14 mouse cellular contexts compared by ENCODE assay signal in genomic region chr16:20703071-20703470, GRCm38 (mm10). TPM values are rescaled to one million over a fixed set of nuclear protein-coding genes. Genes with fewer than 3 reads are reported as not detected.
DNase-seq lines count a peak whose midpoint lies in the region; ATAC-seq lines count a peak whose summit lies in the region.
"Had no signal": no experiment of that assay in that cellular context is flagged by ENCODE, and none has a peak within 500 bp of the region (broad histone marks: within the 10 kb centered on the region; RNA-seq: fewer than 3 reads in every experiment).

No protein-coding gene starts in this region.

- H3K9ac ChIP-seq in midbrain, embryonic 14.5 days (replicated peaks; ENCODE audit: low read length): no peak overlapping the region
- H3K9ac ChIP-seq in embryonic facial prominence, embryonic 14.5 days (ENCODE audit: low read depth, low read length): no peak overlapping the region
- peak overlapping the region; percentile 54; the same call in 1 of the 2 replicates for H3K9ac ChIP-seq in liver, embryonic 15.5 days
- H3K9ac ChIP-seq: lung, embryonic 15.5 days; stomach, embryonic 15.5 days had no signal

- H3K36me3 ChIP-seq in midbrain, embryonic 10.5 days: peaks cover 57% of the 10 kb centered on the region
- peaks cover 70% of the 10 kb centered on the region for H3K36me3 ChIP-seq in midbrain, embryonic 14.5 days (ENCODE audit: control insufficient read depth, insufficient read depth, low read length)
- H3K36me3 ChIP-seq in embryonic facial prominence, embryonic 14.5 days (ENCODE audit: control insufficient read depth, insufficient read depth, low read length): peaks cover 56% of the 10 kb centered on the region
- H3K36me3 ChIP-seq in liver, embryonic 15.5 days (replicated peaks): peaks cover 25% of the 10 kb centered on the region
- H3K36me3 ChIP-seq: lung, embryonic 15.5 days had no signal

- ATAC-seq in midbrain, embryonic 14.5 days (ENCODE audit: low FRiP score, low TSS enrichment): no peak
- no peak for ATAC-seq in embryonic facial prominence, embryonic 14.5 days (ENCODE audit: low read depth)
- no peak for ATAC-seq in liver, embryonic 15.5 days (ENCODE audit: insufficient read depth)

- H3K9me3 ChIP-seq in midbrain, embryonic 10.5 days (replicated peaks): no peaks in the 10 kb centered on the region
- H3K9me3 ChIP-seq in midbrain, embryonic 14.5 days (ENCODE audit: control insufficient read depth, low read length): no peaks in the 10 kb centered on the region
- no peaks in the 10 kb centered on the region for H3K9me3 ChIP-seq in embryonic facial prominence, embryonic 14.5 days (ENCODE audit: control insufficient read depth, low read length)
- no peaks in the 10 kb centered on the region for H3K9me3 ChIP-seq in liver, embryonic 15.5 days (replicated peaks)
- H3K9me3 ChIP-seq: heart, embryonic 13.5 days; lung, embryonic 15.5 days; neural tube, embryonic 15.5 days; stomach, embryonic 15.5 days had no signal

- peaks cover 40% of the 10 kb centered on the region for H3K4me1 ChIP-seq in midbrain, embryonic 10.5 days
- peaks cover 14% of the 10 kb centered on the region for H3K4me1 ChIP-seq in midbrain, embryonic 14.5 days (ENCODE audit: control insufficient read depth, insufficient read depth, low read length)
- H3K4me1 ChIP-seq in embryonic facial prominence, embryonic 14.5 days (ENCODE audit: control insufficient read depth, insufficient read depth, low read length): peaks cover 15% of the 10 kb centered on the region
- peaks cover 69% of the 10 kb centered on the region for H3K4me1 ChIP-seq in liver, embryonic 15.5 days (replicated peaks)

- no peaks in the 10 kb centered on the region for H3K27me3 ChIP-seq in midbrain, embryonic 10.5 days (ENCODE audit: low read depth, poor library complexity, severe bottlenecking)
- H3K27me3 ChIP-seq in midbrain, embryonic 14.5 days (ENCODE audit: control insufficient read depth, insufficient read depth, low read length): no peaks in the 10 kb centered on the region
- no peaks in the 10 kb centered on the region for H3K27me3 ChIP-seq in embryonic facial prominence, embryonic 14.5 days (replicated peaks; ENCODE audit: control insufficient read depth, insufficient read depth, low read length)
- peaks cover 18% of the 10 kb centered on the region for H3K27me3 ChIP-seq in liver, embryonic 15.5 days
- H3K27me3 ChIP-seq: heart, embryonic 13.5 days; lung, embryonic 15.5 days; neural tube, embryonic 15.5 days; stomach, embryonic 15.5 days had no signal

- H3K4me2 ChIP-seq in midbrain, embryonic 14.5 days (ENCODE audit: low read length): no peak overlapping the region
- no peak overlapping the region for H3K4me2 ChIP-seq in embryonic facial prominence, embryonic 14.5 days (ENCODE audit: low read depth, low read length)
- H3K4me2 ChIP-seq in liver, embryonic 15.5 days: peak overlapping the region; percentile 65
- H3K4me2 ChIP-seq: neural tube, embryonic 15.5 days had no signal

- WGBS in midbrain, embryonic 10.5 days: 89% methylated on average over 10 of the region's 10 CpGs
- 94% methylated on average over 10 of the region's 10 CpGs for WGBS in midbrain, embryonic 14.5 days
- 93% methylated on average over 10 of the region's 10 CpGs for WGBS in embryonic facial prominence, embryonic 14.5 days
- WGBS in liver, embryonic 15.5 days (ENCODE audit: insufficient replicate concordance): 73% methylated on average over 10 of the region's 10 CpGs

- 0 out of 2 replicates have a peak overlapping the region, but pooled peaks have one; percentile 25 for H3K27ac ChIP-seq in midbrain, embryonic 10.5 days (replicated peaks)
- no peak overlapping the region for H3K27ac ChIP-seq in midbrain, embryonic 14.5 days (replicated peaks; ENCODE audit: low read depth, low read length)
- H3K27ac ChIP-seq in embryonic facial prominence, embryonic 14.5 days (replicated peaks; ENCODE audit: low read depth, low read length): 0 out of 2 replicates have a peak overlapping the region, but pooled peaks have one; percentile 72
- H3K27ac ChIP-seq in liver, embryonic 15.5 days (replicated peaks): peak overlapping the region; percentile 91
- H3K27ac ChIP-seq: heart, embryonic 13.5 days; lung, embryonic 15.5 days; stomach, embryonic 15.5 days had no signal

- H3K4me3 ChIP-seq in midbrain, embryonic 10.5 days: no peak overlapping the region
- H3K4me3 ChIP-seq in midbrain, embryonic 14.5 days (replicated peaks; ENCODE audit: low read depth, low read length): no peak overlapping the region
- H3K4me3 ChIP-seq in embryonic facial prominence, embryonic 14.5 days (ENCODE audit: low read depth, low read length): no peak overlapping the region
- peak overlapping the region; percentile 21 for H3K4me3 ChIP-seq in liver, embryonic 15.5 days (replicated peaks)
- H3K4me3 ChIP-seq: heart, embryonic 13.5 days; lung, embryonic 15.5 days; neural tube, embryonic 15.5 days; stomach, embryonic 15.5 days had no signal

- DNase-seq in heart, adult 11 months: peak; percentile 87
- no peak for DNase-seq in heart, adult 18-20 months
- no peak for DNase-seq in midbrain, embryonic 10.5 days (ENCODE audit: low spot score)
- no peak for DNase-seq in midbrain, embryonic 14.5 days
- no peak for DNase-seq in embryonic facial prominence, embryonic 14.5 days (ENCODE audit: low spot score)
- DNase-seq in adipocyte (ENCODE audit: low spot score): no peak

RNA-seq across cellular contexts. Expression of gene Fam131a, which starts 10.0 kb away (rescaled TPM):
- total RNA-seq in heart, adult 18-20 months (2021): 10 to 100 TPM; 19.8 to 31.3 TPM
- 8.8 and 11.3 TPM in 2 replicates for polyA plus RNA-seq in midbrain, embryonic 10.5 days (2016; fragmentation: Nextera tagmentation; extraction: Ambion mirVana)
- polyA plus RNA-seq in midbrain, embryonic 14.5 days (2014; fragmentation: Nextera tagmentation; extraction: Ambion mirVana): 45.3 and 50.1 TPM in 2 replicates
- 10.9 and 11.2 TPM in 2 replicates for polyA plus RNA-seq in embryonic facial prominence, embryonic 14.5 days (2014; fragmentation: Nextera tagmentation; extraction: Ambion mirVana)
- polyA plus RNA-seq in liver, embryonic 15.5 days (2015; fragmentation: Nextera tagmentation; extraction: Ambion mirVana): 1.3 and 1.8 TPM in 2 replicates

RNA-seq across cellular contexts. Expression of gene Polr2h, which starts 14.4 kb away (rescaled TPM):
- 10 to 100 TPM; 11.0 to 13.1 TPM for total RNA-seq in heart, adult 18-20 months (2021)
- polyA plus RNA-seq in midbrain, embryonic 10.5 days (2016; fragmentation: Nextera tagmentation; extraction: Ambion mirVana): 136 and 148 TPM in 2 replicates
- polyA plus RNA-seq in midbrain, embryonic 14.5 days (2014; fragmentation: Nextera tagmentation; extraction: Ambion mirVana): 89.6 and 95.7 TPM in 2 replicates
- polyA plus RNA-seq in embryonic facial prominence, embryonic 14.5 days (2014; fragmentation: Nextera tagmentation; extraction: Ambion mirVana): 107 and 115 TPM in 2 replicates
- polyA plus RNA-seq in liver, embryonic 15.5 days (2015; fragmentation: Nextera tagmentation; extraction: Ambion mirVana): 36.4 and 39.3 TPM in 2 replicates

RNA-seq across cellular contexts. Expression of gene Clcn2, which starts 14.5 kb away (rescaled TPM):
- total RNA-seq in heart, adult 18-20 months (2021): 1 to 10 TPM; 1.2 to 1.6 TPM
- 12.8 and 16.8 TPM in 2 replicates for polyA plus RNA-seq in midbrain, embryonic 10.5 days (2016; fragmentation: Nextera tagmentation; extraction: Ambion mirVana)
- 27.2 and 30.9 TPM in 2 replicates for polyA plus RNA-seq in midbrain, embryonic 14.5 days (2014; fragmentation: Nextera tagmentation; extraction: Ambion mirVana)
- 11.9 and 13.3 TPM in 2 replicates for polyA plus RNA-seq in embryonic facial prominence, embryonic 14.5 days (2014; fragmentation: Nextera tagmentation; extraction: Ambion mirVana)
- polyA plus RNA-seq in liver, embryonic 15.5 days (2015; fragmentation: Nextera tagmentation; extraction: Ambion mirVana): 9.5 and 13.7 TPM in 2 replicates
- total RNA-seq: monocyte, adult 5-6 weeks had no signal

RNA-seq across cellular contexts. Expression of gene Chrd, which starts 29.9 kb away (rescaled TPM):
- 1 to 10 TPM; 1.7 to 2.0 TPM for total RNA-seq in heart, adult 18-20 months (2021)
- polyA plus RNA-seq in midbrain, embryonic 10.5 days (2016; fragmentation: Nextera tagmentation; extraction: Ambion mirVana): 1.5 and 2.0 TPM in 2 replicates
- polyA plus RNA-seq in midbrain, embryonic 14.5 days (2014; fragmentation: Nextera tagmentation; extraction: Ambion mirVana): 6.3 and 8.2 TPM in 2 replicates
- 9.1 and 11.7 TPM in 2 replicates for polyA plus RNA-seq in embryonic facial prominence, embryonic 14.5 days (2014; fragmentation: Nextera tagmentation; extraction: Ambion mirVana)
- polyA plus RNA-seq in liver, embryonic 15.5 days (2015; fragmentation: Nextera tagmentation; extraction: Ambion mirVana): 0.37 and 0.47 TPM in 2 replicates
- total RNA-seq: hematopoietic stem cell, adult 5-6 weeks; monocyte, adult 5-6 weeks had no signal
- polyA plus RNA-seq: CD4-positive, CD25-positive, alpha-beta regulatory T cell, adult 4 months had no signal

RNA-seq across cellular contexts. Expression of gene Thpo, which starts 31.2 kb away (rescaled TPM):
- total RNA-seq in heart, adult 18-20 months (2021): under 1 TPM in 1 of 2 experiments, not detected in 1; 0.18 TPM
- polyA plus RNA-seq in midbrain, embryonic 10.5 days (2016; fragmentation: Nextera tagmentation; extraction: Ambion mirVana): 0.37 and 0.56 TPM in 2 replicates
- 0.99 and 1.4 TPM in 2 replicates for polyA plus RNA-seq in midbrain, embryonic 14.5 days (2014; fragmentation: Nextera tagmentation; extraction: Ambion mirVana)
- polyA plus RNA-seq in embryonic facial prominence, embryonic 14.5 days (2014; fragmentation: Nextera tagmentation; extraction: Ambion mirVana): 0.54 and 0.89 TPM in 2 replicates
- 5.0 and 5.6 TPM in 2 replicates for polyA plus RNA-seq in liver, embryonic 15.5 days (2015; fragmentation: Nextera tagmentation; extraction: Ambion mirVana)
- total RNA-seq: hematopoietic stem cell, adult 5-6 weeks; monocyte, adult 5-6 weeks had no signal
- polyA plus RNA-seq: CD4-positive, CD25-positive, alpha-beta regulatory T cell, adult 4 months had no signal
